In genomic region chr12:117507772-117508171, GRCm38 (mm10) we compare ENCODE assay signal across 22 mouse cellular contexts. TPM values are rescaled to one million over a fixed set of nuclear protein-coding genes. Genes with fewer than 3 reads are reported as not detected.
DNase-seq lines count a peak whose midpoint lies in the region; ATAC-seq and TF ChIP-seq lines count a peak whose summit lies in the region.
"Had no signal": no experiment of that assay in that cellular context is flagged by ENCODE, and none has a peak within 500 bp of the region (broad histone marks: within the 10 kb centered on the region; RNA-seq: fewer than 3 reads in every experiment).

No protein-coding gene starts in this region.

- no peak for ATAC-seq in kidney, postnatal 0 days (replicated peaks; ENCODE audit: low FRiP score, low read depth)
- ATAC-seq in megakaryocyte, adult 5-6 weeks (ENCODE audit: poor library complexity, severe bottlenecking) = 0 out of 2 replicates have a peak, but pooled peaks have one; percentile 41
- ATAC-seq: forebrain, embryonic 16.5 days; hindbrain, postnatal 0 days; liver, embryonic 12.5 days had no signal

- TF ChIP-seq CTCF in kidney, postnatal 0 days (IDR thresholded peaks at IDR 0.05; ENCODE audit: low read depth) = peak; percentile 26

- DNase-seq in kidney, postnatal 0 days (ENCODE audit: low spot score) = no peak
- no peak for DNase-seq in kidney, postnatal 36 days
- DNase-seq in A20 (ENCODE audit: low read depth, low spot score) (peak; percentile 30), R1 (ENCODE audit: low read depth, low spot score) (peak; percentile 6)
- DNase-seq in right cerebral cortex, postnatal 25 days = no peak
- DNase-seq in ovary, postnatal 10 days (ENCODE audit: low spot score) = no peak
- DNase-seq: adrenal gland, postnatal 10 days; cerebellum, adult 11 months; cerebellum, postnatal 10 days; embryo, embryonic 11 days; kidney, adult 8-10 months; kidney, postnatal 25 days; lung, adult 2 months; lung, postnatal 4 days had no signal

- 42% methylated on average over 1 of the region's 1 CpGs for WGBS in kidney, postnatal 0 days

- H3K9me3 ChIP-seq in kidney, postnatal 0 days (replicated peaks; ENCODE audit: low read length) = no peaks in the 10 kb centered on the region
- H3K9me3 ChIP-seq: heart, embryonic 12.5 days; limb, embryonic 12.5 days; liver, embryonic 12.5 days; neural tube, embryonic 12.5 days had no signal

- H3K27ac ChIP-seq in kidney, postnatal 0 days = no peak overlapping the region
- H3K27ac ChIP-seq: hindbrain, postnatal 0 days; limb, embryonic 12.5 days; liver, embryonic 12.5 days; neural tube, embryonic 12.5 days had no signal

- H3K4me3 ChIP-seq in kidney, postnatal 0 days (replicated peaks; ENCODE audit: low read depth, low read length) = no peak overlapping the region
- H3K4me3 ChIP-seq: heart, embryonic 12.5 days; limb, embryonic 12.5 days; liver, embryonic 12.5 days; neural tube, embryonic 12.5 days had no signal

- H3K4me2 ChIP-seq in kidney, postnatal 0 days (ENCODE audit: low read length) = no peak overlapping the region
- H3K4me2 ChIP-seq: heart, embryonic 12.5 days; limb, embryonic 12.5 days; liver, embryonic 12.5 days; midbrain, embryonic 11.5 days; neural tube, embryonic 12.5 days had no signal

- no peaks in the 10 kb centered on the region for H3K4me1 ChIP-seq in kidney, postnatal 0 days (replicated peaks; ENCODE audit: insufficient read depth, low read length)
- H3K4me1 ChIP-seq: heart, embryonic 12.5 days; liver, embryonic 12.5 days; neural tube, embryonic 12.5 days had no signal

- no peak overlapping the region for H3K9ac ChIP-seq in kidney, postnatal 0 days (ENCODE audit: low read depth, low read length)
- H3K9ac ChIP-seq: heart, embryonic 12.5 days; limb, embryonic 12.5 days; liver, embryonic 12.5 days; neural tube, embryonic 12.5 days had no signal

- H3K27me3 ChIP-seq in kidney, postnatal 0 days (ENCODE audit: insufficient read depth, low read length) = no peaks in the 10 kb centered on the region
- H3K27me3 ChIP-seq: heart, embryonic 12.5 days; limb, embryonic 12.5 days; liver, embryonic 12.5 days; neural tube, embryonic 12.5 days had no signal

- no peaks in the 10 kb centered on the region for H3K36me3 ChIP-seq in kidney, postnatal 0 days (ENCODE audit: insufficient read depth, low read length)
- H3K36me3 ChIP-seq: heart, embryonic 12.5 days; limb, embryonic 12.5 days; liver, embryonic 12.5 days; neural tube, embryonic 12.5 days had no signal

RNA-seq across cellular contexts. Expression of gene Rapgef5, which starts 8.5 kb away (rescaled TPM):
- 13.8 and 14.9 TPM in 2 replicates for polyA plus RNA-seq in kidney, postnatal 0 days (2015; fragmentation: Nextera tagmentation; extraction: Ambion mirVana)
- total RNA-seq in megakaryocyte, adult 5-6 weeks (2015) = 0.27 and 0.45 TPM in 2 replicates
- total RNA-seq in megakaryocyte, adult 5-6 weeks (2017) = 0.44 and 0.85 TPM in 2 replicates

Comparison
In these comparisons a context has a peak if more than half of its experiments do, and no peak if none do; other contexts are left out.
1. DNase-seq: peak in A20 (single experiment) and R1 (single experiment); none in kidney, postnatal 0 days (single experiment), kidney, postnatal 36 days (0 of 2), right cerebral cortex, postnatal 25 days (single experiment) and ovary, postnatal 10 days (single experiment).